Mouse (Mus musculus): ENCODE measurements around the gene Kmt2a.

DNA sequence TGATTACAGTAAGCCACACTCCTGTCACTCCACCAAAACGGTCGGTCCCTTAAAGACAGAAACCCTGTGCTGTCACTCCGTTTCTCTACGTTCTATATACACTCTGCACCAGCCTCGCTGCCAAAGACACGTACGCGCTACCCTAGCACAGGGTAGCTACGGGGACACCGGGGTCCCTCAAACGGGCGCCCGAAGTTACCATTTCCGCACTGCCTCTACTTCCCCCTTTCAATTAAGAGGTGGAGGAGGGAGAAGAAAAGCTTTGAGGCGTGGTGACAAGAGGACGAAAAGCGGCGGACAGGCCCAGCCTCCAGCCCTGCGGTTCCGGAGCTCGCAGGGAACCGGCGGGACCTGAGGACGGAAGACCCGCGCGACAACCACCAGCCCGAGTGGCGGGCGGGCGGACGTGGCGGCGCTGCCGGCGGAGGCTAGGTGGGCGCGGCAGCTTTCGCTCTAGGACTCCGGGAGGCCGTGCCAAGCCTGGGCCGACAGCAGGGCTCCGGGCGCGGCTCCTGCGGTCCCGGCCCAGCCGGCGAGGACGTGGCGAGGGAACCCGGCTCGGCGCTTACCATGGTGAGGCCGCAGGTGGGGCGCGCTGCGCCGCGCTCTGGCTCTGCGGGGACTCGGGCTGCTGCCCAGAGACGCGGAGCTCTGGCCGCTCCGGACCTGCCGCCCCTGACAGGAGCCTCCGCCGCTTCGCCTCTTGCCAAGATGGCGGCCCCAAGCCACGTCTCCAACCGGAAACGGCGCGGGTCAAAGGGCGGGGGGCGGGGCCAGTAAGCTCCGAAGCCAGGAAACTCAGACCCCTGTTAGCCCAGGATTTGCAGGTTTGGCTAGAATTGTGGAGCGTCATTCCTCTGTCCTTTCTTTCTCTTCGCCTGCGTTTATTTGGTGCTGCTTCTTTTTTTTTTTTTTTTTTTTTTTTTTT, 113.7 kb downstream of the Kmt2a start, which contains the start of the genes Arcn1 and Ift46:
- TF ChIP-seq POLR2A (IDR thresholded peaks at IDR 0.05; ENCODE audit: low read depth, low read length) (peak; percentile 77), CTCF (conservative IDR thresholded peaks at IDR 0.05; ENCODE audit: insufficient read depth, insufficient read length, low read depth, low read length) (no peak)
